Mouse (Mus musculus) CH12F3 (cell line): Measurements from ENCODE around the gene Phpt1.

ENCODE experiments used
- in situ Hi-C: fragments of 300-500 bp; cut with MboI; formaldehyde crosslinking; loops from 2 replicates; pipeline ENCODE4 v1.14.3; 2020; ENCODE audit warnings: low sequenced_read_pairs

The Phpt1 gene

DNA sequence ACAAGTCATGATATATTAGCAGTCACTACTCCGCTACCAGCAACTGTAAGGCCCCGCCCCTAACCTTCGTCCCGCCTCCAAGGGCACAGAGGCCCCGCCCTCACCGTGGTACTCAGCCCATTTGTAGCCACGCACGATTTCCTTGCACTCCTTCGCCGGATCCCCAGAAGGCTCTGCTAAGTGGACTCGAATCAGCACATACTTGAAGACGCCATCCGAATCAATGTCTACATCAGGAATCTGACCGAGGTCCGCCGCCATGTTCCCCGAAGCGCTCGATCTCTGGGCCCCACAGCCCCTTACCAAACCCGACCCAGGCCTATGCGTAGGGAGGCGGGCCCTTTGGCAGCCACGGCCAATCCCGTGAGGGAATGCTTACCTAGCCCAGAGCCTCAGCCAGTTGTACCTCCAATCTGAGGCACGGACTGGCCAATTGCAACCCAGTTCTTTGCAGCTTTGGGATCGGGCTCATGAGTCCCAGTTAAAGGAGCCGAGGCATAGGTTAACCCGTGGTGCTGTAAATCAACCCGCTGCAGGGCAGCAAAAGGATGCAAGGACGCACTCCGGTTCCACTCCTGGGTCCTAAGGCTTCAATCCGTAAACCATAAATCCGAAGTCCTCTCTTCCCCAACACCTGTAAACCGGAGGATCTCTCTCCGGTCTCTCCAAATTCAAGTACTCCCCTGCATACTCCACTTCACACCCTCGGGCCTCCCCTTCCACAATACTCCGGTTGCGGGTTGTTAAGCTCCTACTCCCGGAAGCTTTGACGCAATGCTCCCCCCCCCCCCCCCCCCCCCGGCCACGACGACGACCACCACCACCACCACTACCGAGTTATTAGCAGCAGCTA, at the start of gene Phpt1, which contains the start of gene Mamdc4:
TSS of gene Phpt1 (minus strand) at position 646 of the 853 bp plus-strand sequence.
TSS of gene Mamdc4 (minus strand) at position 267 of the 853 bp plus-strand sequence.
- in situ Hi-C loops = no loop called here

- in situ Hi-C loops = no loop called here
These were observed 46.5 kb upstream of the Phpt1 start, which contains the start of gene Tmem141 for GRCm38 (mm10) chr2:25621229-25622200. Tmem141 (minus strand) TSS chr2:25622005.

- in situ Hi-C loops = no loop called here
These were observed 45.8 kb upstream of the Phpt1 start for GRCm38 (mm10) chr2:25620852-25621228.

DNA sequence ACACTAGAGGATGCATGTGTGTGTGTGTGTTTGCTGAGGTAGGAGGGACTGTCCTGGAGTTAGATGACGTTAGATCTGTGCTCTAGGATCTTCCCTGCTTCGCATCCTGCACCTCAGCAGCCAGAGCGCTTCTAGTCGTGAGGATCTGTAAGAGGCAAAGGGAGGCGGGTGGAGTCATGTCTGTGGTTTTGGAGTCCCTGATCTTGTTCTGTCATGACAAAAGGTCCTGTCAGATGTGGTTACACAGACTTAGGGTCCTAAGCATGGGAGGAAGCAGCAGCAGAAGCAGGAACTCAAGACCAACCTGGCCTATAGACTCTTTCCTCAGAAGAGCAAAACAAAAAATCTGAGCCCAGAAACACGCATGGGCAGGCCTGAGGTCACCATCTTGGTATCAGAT, 45.4 kb upstream of the Phpt1 start:
- in situ Hi-C loops = no loop called here

DNA sequence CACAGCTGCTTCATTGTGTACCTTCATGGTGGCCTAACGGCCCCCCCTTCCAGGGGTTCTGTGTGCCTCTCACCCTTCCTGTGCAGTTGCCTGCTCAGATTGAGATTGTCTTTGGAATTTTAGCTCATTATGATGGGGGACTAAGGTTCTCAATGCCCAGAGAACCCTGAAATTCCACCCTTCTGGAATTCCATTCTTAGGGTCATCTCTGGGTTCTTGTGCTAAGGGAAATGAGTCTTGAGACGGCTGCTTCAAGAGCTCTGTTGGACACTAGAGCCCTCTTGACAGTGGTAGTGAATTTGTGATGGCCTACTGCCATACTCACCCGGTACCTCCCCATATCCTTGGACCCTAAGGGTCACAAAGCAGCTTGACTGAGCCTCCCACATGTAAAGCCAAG, 42.6 kb upstream of the Phpt1 start, which contains the start of gene Ccdc183:
TSS of gene Ccdc183 (minus strand) at position 101 of the 400 bp plus-strand sequence.
- in situ Hi-C loops = no loop called here

DNA sequence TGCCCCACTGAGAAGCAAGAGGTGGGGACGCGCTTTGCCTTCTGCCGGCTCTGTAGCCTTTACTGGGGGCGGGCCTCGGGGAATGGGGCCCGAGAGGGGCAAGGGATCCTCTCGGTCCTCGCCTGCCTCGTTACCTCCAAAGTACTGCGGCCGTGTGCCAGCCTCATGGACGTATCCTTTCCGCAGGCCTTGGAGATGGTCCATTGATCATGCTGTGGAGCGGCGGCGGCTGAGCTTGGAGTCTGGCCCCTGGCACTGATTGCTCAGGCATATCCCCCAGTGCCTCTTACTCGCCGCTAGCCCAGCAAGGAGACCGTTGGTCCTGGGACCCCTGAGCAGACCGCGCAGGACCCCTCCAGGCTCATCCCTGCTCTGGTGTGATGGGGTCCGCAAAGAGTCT, 41.4 kb upstream of the Phpt1 start:
- in situ Hi-C loops = no loop called here

DNA sequence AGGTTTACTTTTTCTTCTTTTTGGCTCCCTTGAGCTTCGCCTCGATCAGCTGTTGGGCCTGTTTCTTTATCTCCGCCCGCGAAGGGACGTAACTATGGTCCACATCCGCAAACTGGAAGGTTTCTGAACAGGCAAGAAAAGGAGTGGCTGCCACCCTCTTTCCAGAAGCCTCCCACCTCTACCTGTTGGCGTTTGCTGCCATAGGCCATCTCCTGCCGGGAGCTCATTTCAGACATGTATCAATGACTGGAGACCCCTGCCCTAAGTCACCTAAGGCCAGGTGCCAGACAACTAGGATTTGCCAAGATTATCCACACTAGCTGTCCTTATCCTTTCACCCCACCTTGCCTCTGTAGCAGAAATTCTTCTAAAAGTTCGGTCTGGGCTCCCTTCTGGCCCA, 33.6 kb upstream of the Phpt1 start:
- in situ Hi-C loops = no loop called here

DNA sequence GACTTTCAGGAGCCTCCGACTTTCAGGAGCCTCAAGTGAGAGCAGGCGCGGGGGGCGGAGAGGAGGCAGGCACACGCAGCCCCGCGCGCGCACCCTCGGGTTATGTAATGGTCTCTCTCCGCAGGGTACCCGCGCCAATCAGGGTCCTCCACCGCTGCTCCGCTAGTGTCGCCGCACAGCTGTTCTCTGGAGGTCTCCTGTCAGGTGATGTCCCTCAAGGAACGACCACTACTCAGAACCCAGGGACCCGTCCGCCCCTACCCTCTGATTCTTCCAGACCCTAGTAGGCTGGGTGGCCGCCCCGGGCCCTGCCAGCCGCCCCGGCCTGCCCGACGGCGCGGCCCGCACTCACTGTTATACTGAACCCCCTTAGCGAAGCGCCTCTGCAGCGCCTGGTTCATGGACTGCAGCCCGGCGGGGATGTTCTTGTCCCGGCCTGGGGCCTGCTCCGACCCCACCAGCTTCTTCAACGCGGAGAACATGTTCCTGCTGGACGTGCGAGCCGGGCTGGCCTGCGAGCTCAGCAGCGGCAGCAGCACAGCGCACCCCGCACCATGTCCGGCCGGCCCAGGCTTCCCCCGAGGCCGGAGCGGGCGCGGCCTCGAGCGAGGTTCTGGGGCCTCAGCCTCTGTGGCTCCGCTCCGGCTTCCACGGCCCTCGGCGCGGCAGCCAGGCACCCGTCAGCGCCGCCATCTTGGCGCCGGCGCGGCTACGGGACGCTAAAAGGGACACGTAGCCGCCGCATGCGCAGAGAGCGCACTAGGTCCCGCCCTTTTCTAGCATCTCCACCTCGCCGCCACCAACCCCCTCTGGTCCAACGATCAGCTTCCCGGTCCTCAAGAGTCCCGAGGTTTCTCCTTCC, 33.0 kb upstream of the Phpt1 start, which contains the start of gene Rabl6:
TSS of gene Rabl6 (minus strand) at position 761 of the 862 bp plus-strand sequence.
- in situ Hi-C loops = no loop called here

GRCm38 (mm10) chr2:25602526-25602925, 27.5 kb upstream of the Phpt1 start:
- in situ Hi-C loops = no loop called here

DNA sequence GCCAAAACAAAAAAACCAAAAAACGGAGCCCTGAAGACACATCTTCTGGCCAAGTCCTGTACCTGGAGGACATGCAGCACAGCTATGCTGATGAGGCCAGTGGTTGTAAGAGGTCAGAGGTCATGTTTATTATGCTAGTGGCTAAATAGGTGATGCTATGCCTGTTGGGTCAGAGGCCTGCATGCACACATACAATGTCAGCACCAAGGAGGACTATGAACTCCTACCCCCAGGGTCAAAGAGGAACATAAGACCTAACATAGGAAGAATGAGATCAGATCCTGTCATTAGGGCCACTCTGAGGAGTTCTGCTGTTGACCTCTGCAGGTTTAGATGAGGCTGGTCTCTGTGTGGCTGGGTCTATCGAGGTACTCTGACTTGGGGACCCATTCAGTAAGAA, 25.0 kb upstream of the Phpt1 start:
- in situ Hi-C loops = no loop called here

- in situ Hi-C loops = no loop called here
These were observed 23.7 kb upstream of the Phpt1 start for GRCm38 (mm10) chr2:25598749-25599148.

- in situ Hi-C loops = no loop called here
These were observed 21.9 kb upstream of the Phpt1 start for GRCm38 (mm10) chr2:25596765-25597510.

DNA sequence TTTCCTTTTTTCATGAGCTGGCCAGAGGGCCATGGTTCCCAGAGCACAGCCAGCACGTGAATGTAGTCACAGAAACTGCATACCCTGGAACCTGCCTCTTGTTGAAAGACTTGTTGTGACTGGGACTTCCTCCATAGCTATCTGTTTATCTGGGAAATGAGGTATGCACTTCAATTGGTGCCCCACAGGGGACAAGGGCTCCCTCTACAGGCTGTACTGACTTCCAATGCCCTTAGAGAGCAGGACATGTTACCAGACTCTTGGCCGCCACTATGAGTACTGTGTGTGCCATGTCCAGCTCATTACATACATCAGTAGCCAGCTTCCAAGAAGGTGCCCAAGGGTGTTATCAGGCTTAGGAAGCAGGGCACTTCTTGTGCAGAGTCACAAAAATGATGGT, 16.8 kb upstream of the Phpt1 start:
- in situ Hi-C loops = no loop called here

DNA sequence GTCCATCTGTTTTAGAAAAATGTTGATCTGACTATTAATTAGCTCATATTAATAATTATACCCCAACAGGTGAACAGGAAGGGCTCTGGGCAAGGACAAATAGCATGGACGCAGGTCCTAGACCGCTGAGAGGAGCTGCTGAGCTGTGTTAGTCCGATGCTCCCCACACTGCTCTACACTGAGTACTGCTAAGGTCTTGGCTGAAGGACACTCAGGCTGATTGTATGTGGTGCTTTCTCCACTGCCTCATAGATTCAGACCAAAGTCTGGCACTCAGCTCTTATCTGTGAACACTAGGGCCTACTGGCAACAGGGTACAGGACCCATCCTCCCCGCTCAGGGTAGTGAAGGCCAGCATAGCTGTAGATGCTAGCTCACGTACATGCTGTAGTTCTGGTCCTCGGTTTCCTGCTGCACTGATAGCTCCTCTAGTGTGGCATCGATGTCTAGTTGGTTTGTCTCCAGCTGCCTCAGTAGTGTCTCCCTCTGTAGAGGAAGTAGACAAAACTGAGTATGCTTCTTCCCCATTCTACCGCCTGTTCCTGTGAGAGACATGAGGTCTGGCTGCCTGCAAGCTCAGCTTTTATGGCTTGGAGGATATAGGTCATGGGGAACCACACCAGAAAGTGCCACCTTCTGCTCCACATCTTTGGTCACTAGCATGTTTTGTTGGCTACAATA, 13.3 kb upstream of the Phpt1 start:
- in situ Hi-C loops = no loop called here

DNA sequence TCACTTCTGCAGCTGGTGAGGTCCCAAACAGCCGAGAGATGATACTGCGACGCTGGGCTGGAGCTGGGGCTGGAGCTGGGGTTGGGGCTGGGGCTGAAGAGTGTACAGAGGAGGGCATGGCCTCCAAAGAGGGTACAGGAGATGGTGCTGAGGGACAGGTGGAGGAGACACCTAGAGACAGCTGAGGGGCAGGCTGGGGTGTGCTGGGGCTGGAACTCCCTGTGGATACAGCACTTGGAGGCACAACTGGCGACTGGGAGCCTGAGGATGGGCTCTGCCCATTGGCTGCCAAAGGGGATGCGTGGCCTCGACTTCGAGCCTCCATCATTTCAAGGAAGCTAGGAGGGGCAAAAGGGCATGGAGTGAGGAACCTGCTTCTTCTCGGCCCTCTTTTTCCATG, 12.3 kb upstream of the Phpt1 start:
- in situ Hi-C loops = no loop called here

DNA sequence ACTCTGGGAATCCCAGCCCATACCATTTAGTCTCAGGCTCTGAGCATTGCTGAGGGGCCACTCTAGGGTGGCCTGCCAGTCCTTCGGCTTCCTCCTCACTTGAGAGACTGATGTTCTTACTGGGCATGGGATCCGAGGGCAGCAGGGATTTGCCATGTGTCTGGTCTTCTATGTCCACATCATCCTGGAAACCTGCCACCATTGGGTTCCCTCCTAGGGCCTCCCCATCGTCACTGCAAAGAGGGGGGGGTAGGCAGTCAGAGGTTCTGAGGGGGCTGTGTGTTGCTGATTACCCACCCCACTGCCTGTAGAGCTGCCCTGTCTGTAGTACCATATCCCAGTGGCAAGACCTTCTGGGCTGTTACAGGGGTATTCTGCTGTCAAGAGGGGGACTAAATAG, 10.6 kb upstream of the Phpt1 start:
- in situ Hi-C loops = no loop called here

DNA sequence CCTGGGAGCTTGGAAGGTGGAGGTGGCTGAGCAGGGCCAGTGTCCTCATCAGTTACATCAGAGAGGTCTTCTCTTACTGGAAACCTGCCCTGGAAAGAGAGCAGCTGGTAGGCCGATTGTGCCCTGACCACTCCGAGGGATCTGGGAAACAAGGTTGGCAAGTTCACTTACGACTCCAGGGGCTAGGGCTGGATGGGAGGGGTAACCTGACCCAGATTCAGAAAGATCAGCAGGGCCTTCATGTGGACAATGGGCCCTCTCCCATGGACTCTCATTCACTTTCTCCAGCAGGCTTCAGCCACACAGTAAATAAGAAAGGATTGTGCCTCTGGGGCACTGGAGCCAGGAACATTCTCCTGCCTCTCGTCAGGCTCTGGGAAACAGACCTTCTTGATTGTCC, 9.8 kb upstream of the Phpt1 start:
- in situ Hi-C loops = no loop called here

DNA sequence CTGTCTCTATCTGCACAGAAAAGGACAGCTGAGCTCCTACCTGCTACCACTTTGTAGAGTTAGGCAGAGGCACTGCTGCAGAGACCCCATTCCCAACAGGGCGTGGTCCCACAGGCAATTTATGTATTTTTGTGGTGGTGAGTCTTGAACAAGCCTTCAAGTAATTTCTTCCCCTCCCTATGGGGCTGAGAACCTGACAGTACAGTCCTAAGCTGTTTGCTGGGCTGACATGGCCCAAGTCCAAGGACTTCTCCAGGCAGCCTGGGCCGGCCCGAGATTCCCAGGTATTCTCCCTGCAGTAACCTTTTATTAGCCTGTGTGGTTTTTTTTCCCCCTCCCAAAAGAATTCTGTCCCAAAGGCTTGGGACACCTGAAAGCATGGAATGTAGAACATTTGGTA, 9.1 kb upstream of the Phpt1 start:
- in situ Hi-C loops = no loop called here

GRCm38 (mm10) chr2:25583571-25583970, 8.5 kb upstream of the Phpt1 start:
- in situ Hi-C loops = no loop called here
